Mouse (Mus musculus): ENCODE results near the gene Atp6v0a4. TPM values are rescaled to one million over a fixed set of nuclear protein-coding genes. Genes with fewer than 3 reads are reported as not detected.

The Atp6v0a4 gene
- total and polyA plus RNA-seq, 2 experiments from 2014 or later = 0.29 to 0.42 TPM

DNA sequence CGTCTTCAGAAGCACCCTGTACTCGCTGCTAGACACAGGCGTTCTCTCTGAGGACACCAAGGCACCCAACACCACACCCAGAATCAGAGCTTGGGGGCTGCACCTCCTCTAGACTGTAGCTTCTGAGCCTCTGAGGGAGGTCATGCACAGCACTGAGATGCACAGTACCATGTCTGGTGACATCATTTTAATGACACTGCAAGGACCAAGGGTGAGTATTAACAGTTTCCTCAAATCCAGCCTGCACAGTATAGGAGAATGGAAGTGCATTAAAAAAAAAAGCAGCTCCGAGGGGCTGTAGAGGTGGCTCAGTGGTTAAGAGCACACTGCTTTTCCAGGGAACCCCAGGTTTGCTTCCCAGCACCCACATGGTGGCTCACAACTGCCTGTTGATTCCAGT is 35.2 kb upstream of the Atp6v0a4 start:
- Histone ChIP-seq H3K9me3 (ENCODE audit: low read length) (no peaks in the 10 kb centered on the region), H3K36me3 (ENCODE audit: insufficient read depth, low read length) (peaks cover 3% of the 10 kb centered on the region; the same call in 1 of the 2 replicates), H3K4me2 (ENCODE audit: low read depth, low read length) (no peak overlapping the region), H3K4me3 (ENCODE audit: low read length) (no peak overlapping the region), H3K4me1 (ENCODE audit: insufficient read depth, low read length) (peaks cover 2% of the 10 kb centered on the region; the same call in 1 of the 2 replicates), H3K27ac (no peak overlapping the region), H3K27me3 (ENCODE audit: insufficient read depth, low read length) (no peaks in the 10 kb centered on the region), H3K9ac (replicated peaks; ENCODE audit: low read length) (no peak overlapping the region)
- 80% methylated on average over 4 of the region's 4 CpGs for WGBS
- DNase-seq (ENCODE audit: low spot score) (no peak), ATAC-seq (no peak)
- TF ChIP-seq CTCF (IDR thresholded peaks at IDR 0.05; ENCODE audit: low read depth) = no peak

DNA sequence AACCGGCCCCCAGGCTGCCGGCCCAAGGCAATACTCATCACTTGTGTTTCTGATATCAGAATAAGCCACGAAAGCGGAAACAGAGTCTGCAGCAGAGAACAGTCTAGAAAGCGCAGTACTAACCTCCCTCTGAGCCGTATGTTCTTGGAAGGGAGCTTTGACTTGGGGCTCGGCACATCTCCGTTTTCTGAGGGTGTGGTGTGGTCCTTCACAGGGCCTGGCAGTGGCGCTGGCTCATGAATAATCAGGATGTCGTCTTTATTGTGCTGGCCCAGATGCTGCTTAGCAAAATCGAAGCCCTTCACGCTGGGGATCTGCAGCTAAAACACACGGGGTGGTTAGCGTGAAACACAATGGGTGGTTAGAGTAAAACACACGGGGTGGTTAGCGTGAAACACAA is 33.5 kb upstream of the Atp6v0a4 start:
- ATAC-seq = no peak
- no peak for DNase-seq (ENCODE audit: low spot score)
- WGBS = 39% methylated on average over 16 of the region's 16 CpGs

GRCm38 (mm10) chr6:38156204-38156603 is 31.8 kb upstream of the Atp6v0a4 start:
- no peak for ATAC-seq
- Histone ChIP-seq H3K9me3 (ENCODE audit: low read length) (no peaks in the 10 kb centered on the region), H3K27me3 (ENCODE audit: insufficient read depth, low read length) (no peaks in the 10 kb centered on the region), H3K27ac (no peak overlapping the region), H3K4me1 (ENCODE audit: insufficient read depth, low read length) (peaks cover 2% of the 10 kb centered on the region; the same call in 1 of the 2 replicates), H3K36me3 (ENCODE audit: insufficient read depth, low read length) (peaks cover 7% of the 10 kb centered on the region; the same call in 1 of the 2 replicates), H3K4me2 (ENCODE audit: low read depth, low read length) (no peak overlapping the region), H3K9ac (replicated peaks; ENCODE audit: low read length) (no peak overlapping the region), H3K4me3 (ENCODE audit: low read length) (no peak overlapping the region)
- no peak for DNase-seq (ENCODE audit: low spot score)
- whole genome bisulfite sequencing = 95% methylated on average over 5 of the region's 5 CpGs
- 0 out of 2 replicates have a peak, but pooled peaks have one; percentile 28 for TF ChIP-seq CTCF (IDR thresholded peaks at IDR 0.05; ENCODE audit: low read depth)

More for the DNA sequence above, 33.5 kb upstream of the Atp6v0a4 start:
- TF ChIP-seq CTCF (IDR thresholded peaks at IDR 0.05; ENCODE audit: low read depth) = 0 out of 2 replicates have a peak, but pooled peaks have one; percentile 7
- Histone ChIP-seq H3K27ac (no peak overlapping the region), H3K27me3 (ENCODE audit: insufficient read depth, low read length) (no peaks in the 10 kb centered on the region), H3K4me3 (ENCODE audit: low read length) (no peak overlapping the region), H3K4me1 (ENCODE audit: insufficient read depth, low read length) (peaks cover 2% of the 10 kb centered on the region; the same call in 1 of the 2 replicates), H3K4me2 (ENCODE audit: low read depth, low read length) (no peak overlapping the region), H3K36me3 (ENCODE audit: insufficient read depth, low read length) (peaks cover 7% of the 10 kb centered on the region; the same call in 1 of the 2 replicates), H3K9me3 (ENCODE audit: low read length) (no peaks in the 10 kb centered on the region), H3K9ac (replicated peaks; ENCODE audit: low read length) (no peak overlapping the region)

- Histone ChIP-seq H3K36me3 (ENCODE audit: insufficient read depth, low read length) (peaks cover 15% of the 10 kb centered on the region; the same call in 1 of the 2 replicates), H3K9me3 (ENCODE audit: low read length) (no peaks in the 10 kb centered on the region), H3K27ac (no peak overlapping the region), H3K4me3 (ENCODE audit: low read length) (no peak overlapping the region), H3K9ac (replicated peaks; ENCODE audit: low read length) (no peak overlapping the region), H3K4me2 (ENCODE audit: low read depth, low read length) (no peak overlapping the region), H3K4me1 (ENCODE audit: insufficient read depth, low read length) (no peaks in the 10 kb centered on the region), H3K27me3 (ENCODE audit: insufficient read depth, low read length) (no peaks in the 10 kb centered on the region)
- no peak for TF ChIP-seq CTCF (IDR thresholded peaks at IDR 0.05; ENCODE audit: low read depth)
- WGBS = 92% methylated on average over 11 of the region's 11 CpGs
- DNase-seq (ENCODE audit: low spot score) = no peak
- no peak for ATAC-seq
Measured at GRCm38 (mm10) chr6:38152305-38152704, 27.9 kb upstream of the Atp6v0a4 start.

GRCm38 (mm10) chr6:38149483-38149882 is 25.1 kb upstream of the Atp6v0a4 start:
- Histone ChIP-seq H3K27me3 (ENCODE audit: insufficient read depth, low read length) (no peaks in the 10 kb centered on the region), H3K9me3 (ENCODE audit: low read length) (no peaks in the 10 kb centered on the region), H3K4me2 (ENCODE audit: low read depth, low read length) (no peak overlapping the region), H3K4me1 (ENCODE audit: insufficient read depth, low read length) (no peaks in the 10 kb centered on the region), H3K36me3 (ENCODE audit: insufficient read depth, low read length) (peaks cover 27% of the 10 kb centered on the region; the same call in 1 of the 2 replicates), H3K27ac (no peak overlapping the region), H3K9ac (replicated peaks; ENCODE audit: low read length) (no peak overlapping the region), H3K4me3 (ENCODE audit: low read length) (no peak overlapping the region)
- ATAC-seq (no peak), DNase-seq (ENCODE audit: low spot score) (no peak)
- no peak for TF ChIP-seq CTCF (IDR thresholded peaks at IDR 0.05; ENCODE audit: low read depth)
- WGBS = 88% methylated on average over 19 of the region's 19 CpGs

- Histone ChIP-seq H3K4me2 (ENCODE audit: low read depth, low read length) (no peak overlapping the region), H3K9ac (replicated peaks; ENCODE audit: low read length) (no peak overlapping the region), H3K4me3 (ENCODE audit: low read length) (no peak overlapping the region), H3K36me3 (ENCODE audit: insufficient read depth, low read length) (peaks cover 27% of the 10 kb centered on the region; the same call in 1 of the 2 replicates), H3K27ac (peak overlapping the region; percentile 65), H3K9me3 (ENCODE audit: low read length) (no peaks in the 10 kb centered on the region), H3K4me1 (ENCODE audit: insufficient read depth, low read length) (0 out of 2 replicates have a peak, but pooled peaks cover 3% of the 10 kb centered on the region), H3K27me3 (ENCODE audit: insufficient read depth, low read length) (no peaks in the 10 kb centered on the region)
- peak; percentile 49 for DNase-seq (ENCODE audit: low spot score)
- peak; percentile 54 for ATAC-seq
- 73% methylated on average over 10 of the region's 10 CpGs for WGBS
- no peak for TF ChIP-seq CTCF (IDR thresholded peaks at IDR 0.05; ENCODE audit: low read depth)
Measured at GRCm38 (mm10) chr6:38148626-38149025, 24.2 kb upstream of the Atp6v0a4 start.

DNA sequence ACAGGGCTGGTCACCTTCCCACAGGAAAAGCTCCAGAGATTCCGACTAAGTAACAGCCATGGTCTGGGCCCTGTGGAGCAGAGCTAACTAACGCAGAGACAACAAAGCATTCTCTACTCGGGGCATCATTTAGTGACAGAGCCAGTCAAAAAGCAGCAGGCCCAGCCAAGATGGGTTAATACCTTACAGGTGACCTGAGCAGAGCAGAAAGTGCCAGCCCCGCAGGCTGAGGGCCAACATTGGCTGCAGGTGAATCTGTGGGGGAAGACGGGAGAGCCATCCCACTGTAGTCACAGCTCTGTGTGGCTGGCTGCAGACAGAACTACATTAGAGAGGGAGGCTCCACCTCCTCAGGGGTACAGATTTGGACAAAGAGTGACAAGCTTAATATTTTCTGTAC is 22.9 kb upstream of the Atp6v0a4 start:
- H3K36me3 ChIP-seq (ENCODE audit: insufficient read depth, low read length) = peaks cover 35% of the 10 kb centered on the region; the same call in 1 of the 2 replicates
- WGBS = 81% methylated on average over 5 of the region's 5 CpGs
- TF ChIP-seq CTCF (IDR thresholded peaks at IDR 0.05; ENCODE audit: low read depth) = no peak
- no peak overlapping the region for H3K9ac ChIP-seq (replicated peaks; ENCODE audit: low read length)
- no peaks in the 10 kb centered on the region for H3K27me3 ChIP-seq (ENCODE audit: insufficient read depth, low read length)
- DNase-seq (ENCODE audit: low spot score) (no peak), ATAC-seq (no peak)
- H3K27ac ChIP-seq = peak overlapping the region; percentile 12; the same call in 1 of the 2 replicates
- H3K9me3 ChIP-seq (ENCODE audit: low read length) = no peaks in the 10 kb centered on the region
- no peak overlapping the region for H3K4me3 ChIP-seq (ENCODE audit: low read length)
- 0 out of 2 replicates have a peak, but pooled peaks cover 3% of the 10 kb centered on the region for H3K4me1 ChIP-seq (ENCODE audit: insufficient read depth, low read length)
- H3K4me2 ChIP-seq (ENCODE audit: low read depth, low read length) = no peak overlapping the region

Data from hindbrain, postnatal 0 days (tissue).